Mouse (Mus musculus) forebrain, embryonic 14.5 days (tissue): Measurements from ENCODE around the gene Gm10300. TPM values are rescaled to one million over a fixed set of nuclear protein-coding genes. Genes with fewer than 3 reads are reported as not detected.

Experiments used
- ATAC-seq: fragments of 200-750 bp; cut with Nextera tagmentation; 2 replicates; pipeline ENCODE4 v1.8.0; 2017; ENCODE audit warnings: mild to moderate bottlenecking, moderate library complexity
- DNase-seq: peaks from one replicate; pipeline ENCODE4 v3.0.0-alpha.2; 2015; ENCODE audit warnings: low spot score
- H3K27ac ChIP-seq: fragments of 300-500 bp; sonication (generic); 2 replicates; pipeline ENCODE4 v1.5.1; 2014; ENCODE audit warnings: low read depth, mild to moderate bottlenecking, control low read depth, low read length, moderate library complexity
- H3K27me3 ChIP-seq: fragments of 300-500 bp; sonication (generic); replicated peaks from 2 replicates; pipeline ENCODE4 v1.6.1; 2014; ENCODE audit warnings: low read length, control low read depth, mixed read lengths; ENCODE audit not compliant: control insufficient read depth, insufficient read depth
- H3K36me3 ChIP-seq: fragments of 300-500 bp; sonication (generic); 2 replicates; pipeline ENCODE4 v1.6.1; 2014; ENCODE audit warnings: low read length, control low read depth; ENCODE audit not compliant: control insufficient read depth, insufficient read depth
- H3K4me1 ChIP-seq: fragments of 300-500 bp; sonication (generic); 2 replicates; pipeline ENCODE4 v1.6.1; 2014; ENCODE audit warnings: antibody characterized with exemption, low read length, control low read depth; ENCODE audit not compliant: control insufficient read depth, insufficient read depth
- H3K4me2 ChIP-seq: fragments of 300-500 bp; sonication (generic); 2 replicates; pipeline ENCODE4 v1.6.1; 2014; ENCODE audit warnings: mild to moderate bottlenecking, control low read depth, low read length
- H3K4me3 ChIP-seq: fragments of 300-500 bp; sonication (generic); 2 replicates; pipeline ENCODE4 v1.5.1; 2014; ENCODE audit warnings: low read depth, low read length, control low read depth
- H3K9ac ChIP-seq: fragments of 300-500 bp; sonication (generic); 2 replicates; pipeline ENCODE4 v1.6.1; 2014; ENCODE audit warnings: mild to moderate bottlenecking, low read length, control low read depth, moderate library complexity
- H3K9me3 ChIP-seq: fragments of 300-500 bp; sonication (generic); replicated peaks from 2 replicates; pipeline ENCODE4 v1.6.1; 2016; ENCODE audit warnings: low read length, control low read depth, mixed read lengths; ENCODE audit not compliant: control insufficient read depth
- WGBS: fragments of 180-500 bp; shearing (Covaris S2); extraction: QIAGEN DNeasy Blood & Tissue Kit; methylation state at CpG from one replicate; pipeline ENCODE4 v1.1.7; 2014; 5-methylcytosine and 5-hydroxymethylcytosine counted together
- polyA plus RNA-seq: library from polyadenylated mRNA; unstranded; fragments of >200 nt; fragmentation: Nextera tagmentation; extraction: Ambion mirVana; gene quantifications from 2 replicates; pipeline ENCODE4 v1.2.1, GENCODE M21; 2014

Gm10300 gene
- polyA plus RNA-seq, 1 experiment from 2014 or later, result not detected

- DNase-seq (peak; percentile 87), ATAC-seq (no peak)
- Histone ChIP-seq H3K4me3 (no peak overlapping the region), H3K4me1 (no peaks in the 10 kb centered on the region), H3K36me3 (no peaks in the 10 kb centered on the region), H3K4me2 (no peak overlapping the region), H3K9me3 (no peaks in the 10 kb centered on the region), H3K27ac (no peak overlapping the region), H3K27me3 (no peaks in the 10 kb centered on the region), H3K9ac (no peak overlapping the region)
- 20% methylated on average over 7 of the region's 7 CpGs for WGBS
These were observed 14.4 kb downstream of the Gm10300 start for GRCm38 (mm10) chr4:132088921-132089320.

DNA sequence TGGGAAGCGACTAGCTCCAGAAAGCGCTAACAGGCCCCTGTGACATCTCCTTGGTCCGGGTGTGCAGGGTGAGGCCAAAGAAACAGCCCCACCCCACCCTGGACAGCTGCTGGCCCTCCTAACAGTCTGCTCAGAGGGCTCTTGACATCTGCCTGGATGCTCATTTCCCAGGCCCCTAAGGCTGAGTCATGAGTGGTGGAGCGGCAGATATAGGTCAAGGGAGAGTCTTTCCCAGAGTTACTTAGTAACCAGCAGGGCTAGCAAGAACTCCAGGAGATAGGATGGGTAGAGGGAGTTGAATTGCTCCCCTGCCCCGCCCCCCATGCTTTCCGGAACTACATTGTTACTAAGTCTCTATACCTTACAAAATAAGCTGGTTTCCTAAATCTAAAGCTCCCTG lies 18.6 kb downstream of the Gm10300 start:
- H3K4me3 ChIP-seq, result no peak overlapping the region
- H3K27ac ChIP-seq, result no peak overlapping the region
- no peaks in the 10 kb centered on the region for H3K36me3 ChIP-seq
- no peaks in the 10 kb centered on the region for H3K4me1 ChIP-seq
- ATAC-seq (no peak), DNase-seq (no peak)
- no peaks in the 10 kb centered on the region for H3K27me3 ChIP-seq
- H3K9me3 ChIP-seq, result no peaks in the 10 kb centered on the region
- no peak overlapping the region for H3K4me2 ChIP-seq
- no peak overlapping the region for H3K9ac ChIP-seq
- WGBS, result 84% methylated on average over 6 of the region's 6 CpGs

DNA sequence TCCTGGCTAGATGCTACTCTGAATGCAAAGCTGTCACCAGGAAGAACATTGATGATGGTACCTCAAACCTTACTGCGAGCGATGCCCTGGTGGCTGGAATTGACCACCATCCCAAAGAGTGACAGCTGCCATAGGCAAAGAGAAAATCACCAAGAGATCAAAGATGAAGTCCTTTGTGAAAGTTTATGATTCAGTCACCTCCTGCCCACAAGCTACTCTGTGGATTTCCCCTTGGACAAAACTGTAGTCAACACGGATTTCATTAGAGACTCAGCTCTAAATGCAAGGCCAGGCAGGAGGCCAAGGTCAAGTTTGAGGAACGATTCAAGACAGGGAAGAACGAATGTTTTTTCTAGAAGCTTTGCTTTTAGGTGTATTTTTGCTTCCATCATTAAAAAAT lies 19.4 kb downstream of the Gm10300 start:
- no peak for DNase-seq
- H3K4me3 ChIP-seq, result no peak overlapping the region
- no peak overlapping the region for H3K27ac ChIP-seq
- no peaks in the 10 kb centered on the region for H3K9me3 ChIP-seq
- no peaks in the 10 kb centered on the region for H3K27me3 ChIP-seq
- no peaks in the 10 kb centered on the region for H3K36me3 ChIP-seq
- no peaks in the 10 kb centered on the region for H3K4me1 ChIP-seq
- no peak overlapping the region for H3K4me2 ChIP-seq
- no peak for ATAC-seq
- 92% methylated on average over 5 of the region's 5 CpGs for WGBS
- H3K9ac ChIP-seq, result no peak overlapping the region

GRCm38 (mm10) chr4:132095043-132095442 lies 20.5 kb downstream of the Gm10300 start:
- WGBS, result 73% methylated on average over 7 of the region's 7 CpGs
- Histone ChIP-seq H3K9ac (no peak overlapping the region), H3K4me1 (no peaks in the 10 kb centered on the region), H3K4me2 (no peak overlapping the region), H3K36me3 (no peaks in the 10 kb centered on the region), H3K27ac (no peak overlapping the region), H3K4me3 (no peak overlapping the region), H3K27me3 (no peaks in the 10 kb centered on the region), H3K9me3 (no peaks in the 10 kb centered on the region)
- ATAC-seq, result no peak
- no peak for DNase-seq

GRCm38 (mm10) chr4:132099548-132099947 lies 25.1 kb downstream of the Gm10300 start:
- no peak for DNase-seq
- no peaks in the 10 kb centered on the region for H3K27me3 ChIP-seq
- ATAC-seq, result no peak

GRCm38 (mm10) chr4:132101152-132101551 lies 26.7 kb downstream of the Gm10300 start:
- Histone ChIP-seq H3K4me2 (no peak overlapping the region), H3K9ac (no peak overlapping the region), H3K27ac (no peak overlapping the region), H3K4me3 (no peak overlapping the region), H3K4me1 (no peaks in the 10 kb centered on the region), H3K9me3 (no peaks in the 10 kb centered on the region), H3K36me3 (no peaks in the 10 kb centered on the region), H3K27me3 (no peaks in the 10 kb centered on the region)
- no peak for ATAC-seq
- DNase-seq, result peak; percentile 62
- 31% methylated on average over 3 of the region's 3 CpGs for WGBS

More at GRCm38 (mm10) chr4:132099548-132099947, 25.1 kb downstream of the Gm10300 start:
- WGBS, result 78% methylated on average over 5 of the region's 5 CpGs
- Histone ChIP-seq H3K9me3 (no peaks in the 10 kb centered on the region), H3K4me2 (no peak overlapping the region), H3K9ac (no peak overlapping the region), H3K27ac (no peak overlapping the region), H3K36me3 (no peaks in the 10 kb centered on the region), H3K4me1 (no peaks in the 10 kb centered on the region), H3K4me3 (no peak overlapping the region)

DNA sequence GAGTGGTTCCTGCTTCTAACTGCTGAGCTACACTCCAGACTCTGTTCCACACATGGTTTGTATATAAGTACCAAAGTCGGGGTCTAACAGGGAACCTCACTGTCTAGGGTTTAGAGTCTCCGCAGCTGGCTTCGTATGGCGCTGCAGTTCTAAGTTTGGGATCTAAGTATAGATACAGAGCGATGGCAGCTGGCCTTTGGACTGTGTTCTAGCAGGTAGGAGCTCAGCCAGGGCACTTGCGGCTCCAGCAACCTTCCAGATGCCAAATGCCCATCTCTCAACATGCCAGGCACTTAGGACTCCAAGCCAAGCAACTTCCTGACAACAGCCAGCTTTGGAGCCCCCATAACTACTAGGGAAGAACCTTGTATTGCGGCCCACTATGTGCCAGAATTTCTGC lies 33.7 kb downstream of the Gm10300 start:
- Histone ChIP-seq H3K27me3 (no peaks in the 10 kb centered on the region), H3K4me2 (no peak overlapping the region), H3K36me3 (no peaks in the 10 kb centered on the region), H3K27ac (no peak overlapping the region), H3K9me3 (no peaks in the 10 kb centered on the region), H3K4me3 (no peak overlapping the region), H3K9ac (no peak overlapping the region), H3K4me1 (no peaks in the 10 kb centered on the region; the same call in 1 of the 2 replicates)
- ATAC-seq, result no peak
- WGBS, result 97% methylated on average over 7 of the region's 7 CpGs
- DNase-seq, result no peak

DNA sequence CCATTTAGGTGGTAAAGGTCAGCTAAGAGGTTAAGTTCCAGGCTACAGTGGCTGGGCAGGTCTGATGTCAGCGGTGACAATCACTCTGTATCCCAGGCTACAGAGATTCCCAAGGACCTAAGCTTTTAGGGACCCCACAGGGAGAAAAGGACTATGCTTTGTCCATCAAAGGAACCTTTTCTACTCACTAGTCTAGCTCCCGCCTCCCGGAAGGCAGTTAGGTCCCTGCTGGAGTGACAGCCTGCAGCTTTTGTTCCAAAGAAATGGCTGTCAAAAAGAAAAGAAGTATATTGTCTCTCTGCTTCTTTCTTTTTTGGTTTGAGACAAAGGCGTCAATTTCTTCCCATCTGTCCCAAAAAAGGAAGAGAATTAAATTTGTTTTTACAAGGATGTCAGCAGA lies 36.7 kb downstream of the Gm10300 start:
- Histone ChIP-seq H3K27me3 (no peaks in the 10 kb centered on the region), H3K4me3 (no peak overlapping the region), H3K36me3 (no peaks in the 10 kb centered on the region), H3K4me1 (no peaks in the 10 kb centered on the region; the same call in 1 of the 2 replicates), H3K9ac (no peak overlapping the region), H3K4me2 (no peak overlapping the region), H3K9me3 (no peaks in the 10 kb centered on the region), H3K27ac (no peak overlapping the region)
- no peak for ATAC-seq
- DNase-seq, result peak; percentile 48
- WGBS, result 15% methylated on average over 4 of the region's 4 CpGs

- Histone ChIP-seq H3K27ac (no peak overlapping the region), H3K4me1 (no peaks in the 10 kb centered on the region; the same call in 1 of the 2 replicates), H3K9ac (peak overlapping the region; percentile 43; the same call in 1 of the 2 replicates), H3K27me3 (no peaks in the 10 kb centered on the region), H3K4me3 (peak overlapping the region; percentile 28), H3K9me3 (no peaks in the 10 kb centered on the region), H3K4me2 (peak overlapping the region; percentile 51), H3K36me3 (no peaks in the 10 kb centered on the region)
- 51% methylated on average over 53 of the region's 53 CpGs for WGBS
- DNase-seq (peak; percentile 28), ATAC-seq (no peak)
These were observed 39.1 kb downstream of the Gm10300 start for GRCm38 (mm10) chr4:132113411-132114095.
